Mouse (Mus musculus) liver, adult 2 months (tissue): ENCODE data around the gene Recql5.

ENCODE experiments used
- CTCF ChIP-seq: fragments of 200-500 bp; IDR thresholded peaks from 2 replicates; pipeline ENCODE4 v1.5.1; 2011; ENCODE audit warnings: low read depth, low read length, control low read depth
- POLR2A ChIP-seq: fragments of 200-500 bp; IDR thresholded peaks from 2 replicates; pipeline ENCODE4 v1.6.1; 2011; ENCODE audit warnings: low read length, control low read depth; ENCODE audit not compliant: insufficient read depth; ENCODE audit errors: extremely low read depth

GRCm38 (mm10) chr11:115872437-115872836, 60.8 kb downstream of the Recql5 start:
- no peak for TF ChIP-seq POLR2A
- no peak for TF ChIP-seq CTCF
